Mouse (Mus musculus): ENCODE results near the gene Ubp1. TPM values are rescaled to one million over a fixed set of nuclear protein-coding genes. Genes with fewer than 3 reads are reported as not detected.

The Ubp1 gene
- polyA plus RNA-seq, 1 experiment from 2014 or later = 30.2 TPM

GRCm38 (mm10) chr9:113971615-113972014 is 40.9 kb downstream of the Ubp1 start:
- peaks cover 86% of the 10 kb centered on the region for H3K36me3 ChIP-seq
- no peak overlapping the region for H3K4me2 ChIP-seq
- H3K27ac ChIP-seq = no peak overlapping the region
- 78% methylated on average over 8 of the region's 8 CpGs for WGBS
- no peak for ATAC-seq (ENCODE audit: insufficient number of reproducible peaks, low FRiP score, low TSS enrichment, low read depth)
- no peaks in the 10 kb centered on the region for H3K9me3 ChIP-seq
- no peaks in the 10 kb centered on the region for H3K27me3 ChIP-seq
- H3K9ac ChIP-seq = no peak overlapping the region
- no peaks in the 10 kb centered on the region for H3K4me1 ChIP-seq
- H3K4me3 ChIP-seq = no peak overlapping the region

- Histone ChIP-seq H3K4me1 (no peaks in the 10 kb centered on the region), H3K27ac (no peak overlapping the region), H3K27me3 (no peaks in the 10 kb centered on the region), H3K4me3 (no peak overlapping the region), H3K9me3 (no peaks in the 10 kb centered on the region), H3K9ac (no peak overlapping the region), H3K36me3 (peaks cover 86% of the 10 kb centered on the region), H3K4me2 (no peak overlapping the region)
- WGBS = 93% methylated on average over 4 of the region's 4 CpGs
- no peak for ATAC-seq (ENCODE audit: insufficient number of reproducible peaks, low FRiP score, low TSS enrichment, low read depth)
Observed at GRCm38 (mm10) chr9:113973857-113974256, 43.1 kb downstream of the Ubp1 start.

GRCm38 (mm10) chr9:113974945-113975344 is 44.2 kb downstream of the Ubp1 start:
- H3K4me3 ChIP-seq = no peak overlapping the region
- no peaks in the 10 kb centered on the region for H3K4me1 ChIP-seq
- H3K36me3 ChIP-seq = peaks cover 85% of the 10 kb centered on the region
- no peaks in the 10 kb centered on the region for H3K9me3 ChIP-seq
- H3K27me3 ChIP-seq = no peaks in the 10 kb centered on the region
- 92% methylated on average over 4 of the region's 4 CpGs for WGBS
- no peak overlapping the region for H3K9ac ChIP-seq
- no peak for ATAC-seq (ENCODE audit: insufficient number of reproducible peaks, low FRiP score, low TSS enrichment, low read depth)
- no peak overlapping the region for H3K27ac ChIP-seq
- H3K4me2 ChIP-seq = no peak overlapping the region

GRCm38 (mm10) chr9:113975442-113975841 is 44.7 kb downstream of the Ubp1 start:
- Histone ChIP-seq H3K9me3 (no peaks in the 10 kb centered on the region), H3K4me1 (no peaks in the 10 kb centered on the region), H3K27ac (no peak overlapping the region), H3K36me3 (peaks cover 82% of the 10 kb centered on the region), H3K9ac (no peak overlapping the region), H3K27me3 (no peaks in the 10 kb centered on the region), H3K4me2 (no peak overlapping the region), H3K4me3 (no peak overlapping the region)
- 79% methylated on average over 7 of the region's 7 CpGs for WGBS
- ATAC-seq (ENCODE audit: insufficient number of reproducible peaks, low FRiP score, low TSS enrichment, low read depth) = no peak

- no peak for ATAC-seq (ENCODE audit: insufficient number of reproducible peaks, low FRiP score, low TSS enrichment, low read depth)
- H3K4me2 ChIP-seq = no peak overlapping the region
- H3K9ac ChIP-seq = no peak overlapping the region
- no peak overlapping the region for H3K4me3 ChIP-seq
- H3K36me3 ChIP-seq = peaks cover 74% of the 10 kb centered on the region
- H3K27ac ChIP-seq = no peak overlapping the region
- WGBS = 91% methylated on average over 10 of the region's 10 CpGs
- no peaks in the 10 kb centered on the region for H3K9me3 ChIP-seq
- H3K4me1 ChIP-seq = peaks cover 3% of the 10 kb centered on the region; the same call in 1 of the 2 replicates
- no peaks in the 10 kb centered on the region for H3K27me3 ChIP-seq
Observed at GRCm38 (mm10) chr9:113976264-113976663, 45.5 kb downstream of the Ubp1 start.

- Histone ChIP-seq H3K9ac (no peak overlapping the region), H3K27ac (no peak overlapping the region), H3K4me3 (no peak overlapping the region), H3K27me3 (no peaks in the 10 kb centered on the region), H3K9me3 (no peaks in the 10 kb centered on the region), H3K4me1 (peaks cover 3% of the 10 kb centered on the region; the same call in 1 of the 2 replicates), H3K36me3 (peaks cover 70% of the 10 kb centered on the region), H3K4me2 (no peak overlapping the region)
- WGBS = 83% methylated on average over 11 of the region's 11 CpGs
- no peak for ATAC-seq (ENCODE audit: insufficient number of reproducible peaks, low FRiP score, low TSS enrichment, low read depth)
Observed at GRCm38 (mm10) chr9:113977225-113977840, 46.6 kb downstream of the Ubp1 start.

GRCm38 (mm10) chr9:113978656-113979055 is 47.9 kb downstream of the Ubp1 start:
- H3K4me3 ChIP-seq = no peak overlapping the region
- H3K9me3 ChIP-seq = no peaks in the 10 kb centered on the region
- H3K4me1 ChIP-seq = peaks cover 3% of the 10 kb centered on the region; the same call in 1 of the 2 replicates
- no peaks in the 10 kb centered on the region for H3K27me3 ChIP-seq
- H3K36me3 ChIP-seq = peaks cover 62% of the 10 kb centered on the region
- H3K4me2 ChIP-seq = no peak overlapping the region
- H3K27ac ChIP-seq = no peak overlapping the region
- no peak for ATAC-seq (ENCODE audit: insufficient number of reproducible peaks, low FRiP score, low TSS enrichment, low read depth)
- 79% methylated on average over 7 of the region's 7 CpGs for WGBS
- no peak overlapping the region for H3K9ac ChIP-seq

- Histone ChIP-seq H3K9ac (no peak overlapping the region), H3K4me2 (no peak overlapping the region), H3K36me3 (peaks cover 55% of the 10 kb centered on the region), H3K9me3 (no peaks in the 10 kb centered on the region), H3K27ac (no peak overlapping the region), H3K4me1 (peaks cover 3% of the 10 kb centered on the region; the same call in 1 of the 2 replicates), H3K4me3 (no peak overlapping the region), H3K27me3 (no peaks in the 10 kb centered on the region)
- ATAC-seq (ENCODE audit: insufficient number of reproducible peaks, low FRiP score, low TSS enrichment, low read depth) = no peak
- WGBS = 58% methylated on average over 13 of the region's 13 CpGs
Observed at GRCm38 (mm10) chr9:113979356-113979755, 48.6 kb downstream of the Ubp1 start.

- Histone ChIP-seq H3K4me3 (no peak overlapping the region), H3K27ac (peak overlapping the region; percentile 4; the same call in 1 of the 2 replicates), H3K27me3 (no peaks in the 10 kb centered on the region), H3K9ac (no peak overlapping the region), H3K9me3 (no peaks in the 10 kb centered on the region), H3K36me3 (peaks cover 36% of the 10 kb centered on the region), H3K4me1 (peaks cover 3% of the 10 kb centered on the region; the same call in 1 of the 2 replicates), H3K4me2 (no peak overlapping the region)
- ATAC-seq (ENCODE audit: insufficient number of reproducible peaks, low FRiP score, low TSS enrichment, low read depth) = no peak
- 69% methylated on average over 16 of the region's 16 CpGs for WGBS
Observed at GRCm38 (mm10) chr9:113981099-113981880, 50.6 kb downstream of the Ubp1 start.

- Histone ChIP-seq H3K36me3 (peaks cover 24% of the 10 kb centered on the region), H3K9ac (no peak overlapping the region), H3K27me3 (no peaks in the 10 kb centered on the region), H3K4me2 (no peak overlapping the region), H3K4me1 (peaks cover 3% of the 10 kb centered on the region; the same call in 1 of the 2 replicates), H3K9me3 (no peaks in the 10 kb centered on the region), H3K27ac (no peak overlapping the region), H3K4me3 (no peak overlapping the region)
- ATAC-seq (ENCODE audit: insufficient number of reproducible peaks, low FRiP score, low TSS enrichment, low read depth) = no peak
- WGBS = 91% methylated on average over 2 of the region's 2 CpGs
Observed at GRCm38 (mm10) chr9:113982451-113982850, 51.7 kb downstream of the Ubp1 start.

- 79% methylated on average over 11 of the region's 11 CpGs for WGBS
- no peak for ATAC-seq (ENCODE audit: insufficient number of reproducible peaks, low FRiP score, low TSS enrichment, low read depth)
Observed at GRCm38 (mm10) chr9:113982883-113983670, 52.3 kb downstream of the Ubp1 start.

More at GRCm38 (mm10) chr9:113982883-113983670, 52.3 kb downstream of the Ubp1 start:
- Histone ChIP-seq H3K27me3 (no peaks in the 10 kb centered on the region), H3K9ac (no peak overlapping the region), H3K36me3 (peaks cover 19% of the 10 kb centered on the region), H3K4me2 (no peak overlapping the region), H3K9me3 (no peaks in the 10 kb centered on the region), H3K27ac (no peak overlapping the region), H3K4me1 (peaks cover 3% of the 10 kb centered on the region; the same call in 1 of the 2 replicates), H3K4me3 (no peak overlapping the region)
